Mouse (Mus musculus): ENCODE measurements around the gene Ppfia3.

GRCm38 (mm10) chr7:45341303-45341702, 25.5 kb downstream of the Ppfia3 start:
- TF ChIP-seq CTCF (IDR thresholded peaks at IDR 0.05; ENCODE audit: extremely low read depth, insufficient read depth, insufficient read length, insufficient replicate concordance) (peak; percentile 25; the same call in 1 of the 2 replicates), POLR2A (IDR thresholded peaks at IDR 0.05; ENCODE audit: low read depth, low read length) (no peak)

Data from spleen, adult 2 months (tissue).